In the genomic region with DNA sequence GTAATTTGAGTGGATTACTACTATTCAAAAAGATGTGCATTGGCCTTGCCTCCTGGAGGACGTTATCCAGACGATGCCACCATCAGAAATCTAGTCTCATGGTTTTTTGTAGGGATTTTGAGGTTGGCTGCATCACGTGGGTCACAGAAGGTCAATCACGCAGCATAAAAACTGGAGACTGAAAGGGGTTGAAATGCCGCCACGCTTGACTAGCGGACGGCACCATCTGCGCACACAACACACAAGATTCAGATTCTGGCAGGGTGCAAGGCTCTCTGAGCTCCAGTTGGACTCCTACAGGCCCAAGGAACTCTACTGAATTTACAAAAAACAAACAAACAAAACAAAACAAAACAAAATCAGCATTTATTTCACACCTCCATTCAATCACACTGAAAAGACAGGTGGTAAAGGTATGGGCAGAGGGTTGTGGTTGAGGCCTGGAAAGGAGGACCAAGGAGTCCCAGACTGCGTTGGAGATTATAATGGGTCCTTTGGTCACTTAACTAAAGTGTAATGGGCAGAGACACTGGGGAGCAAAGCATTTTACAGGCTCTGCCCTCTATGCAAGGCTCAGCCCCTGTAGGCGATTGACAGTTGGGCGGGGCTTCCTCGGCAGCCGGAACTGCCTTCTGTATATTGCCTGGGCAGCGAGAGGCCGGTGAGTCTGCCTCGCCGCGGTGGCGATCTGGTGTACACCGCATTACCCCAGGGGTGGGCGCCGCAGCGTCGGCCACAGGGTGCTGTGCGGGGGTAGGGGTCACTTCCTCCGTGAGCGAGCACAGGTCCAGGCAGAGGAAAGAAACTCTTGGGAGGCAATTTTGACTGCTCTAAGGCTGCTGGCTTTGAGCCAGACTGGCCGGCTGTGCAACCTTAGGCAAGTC, we compare ENCODE assay signal across 9 mouse cellular contexts. TPM values are rescaled to one million over a fixed set of nuclear protein-coding genes. Genes with fewer than 3 reads are reported as not detected.
DNase-seq lines count a peak whose midpoint lies in the region; ATAC-seq and TF ChIP-seq lines count a peak whose summit lies in the region.
"Had no signal": no experiment of that assay in that cellular context is flagged by ENCODE, and none has a peak within 500 bp of the region (broad histone marks: within the 10 kb centered on the region; RNA-seq: fewer than 3 reads in every experiment).

No protein-coding gene starts in this region.

- H3K4me3 ChIP-seq in forebrain, postnatal 0 days (ENCODE audit: low read depth, low read length), result peak overlapping the region; percentile 72
- peak overlapping the region; percentile 45 for H3K4me3 ChIP-seq in hindbrain, embryonic 12.5 days

- WGBS in forebrain, postnatal 0 days, result 8% methylated on average over 29 of the region's 29 CpGs
- WGBS in hindbrain, embryonic 12.5 days, result 16% methylated on average over 29 of the region's 29 CpGs

- H3K9ac ChIP-seq in forebrain, postnatal 0 days, result peak overlapping the region; percentile 97
- peak overlapping the region; percentile 84 for H3K9ac ChIP-seq in hindbrain, embryonic 12.5 days

- peak; percentile 40 for DNase-seq in T-cell, adult 2 months (ENCODE audit: low spot score)
- peak; percentile 81 for DNase-seq in cerebellum, adult 8-10 months
- peak; percentile 64 for DNase-seq in forebrain, postnatal 0 days
- peak; percentile 63 to 76 for DNase-seq in layer of hippocampus, postnatal 14 days (ENCODE audit: low spot score in 2 of 2)
- peak; percentile 81 for DNase-seq in lung, postnatal 14 days
- peak; percentile 78 to 82 for DNase-seq in right cerebral cortex, adult 2 months (ENCODE audit: low spot score in 2 of 2)
- DNase-seq in urinary bladder, adult 2 months (ENCODE audit: low spot score), result peak; percentile 68

- peaks cover 5% of the 10 kb centered on the region for H3K4me1 ChIP-seq in forebrain, postnatal 0 days (ENCODE audit: insufficient read depth)
- H3K4me1 ChIP-seq in hindbrain, embryonic 12.5 days, result peaks cover 29% of the 10 kb centered on the region

- no peaks in the 10 kb centered on the region for H3K27me3 ChIP-seq in forebrain, postnatal 0 days (ENCODE audit: insufficient read depth, low read length)
- H3K27me3 ChIP-seq in hindbrain, embryonic 12.5 days, result no peaks in the 10 kb centered on the region

- TF ChIP-seq CTCF in forebrain, postnatal 0 days (IDR thresholded peaks at IDR 0.05; ENCODE audit: low read depth), result no peak

- H3K36me3 ChIP-seq in forebrain, postnatal 0 days (ENCODE audit: insufficient read depth), result peaks cover 17% of the 10 kb centered on the region
- H3K36me3 ChIP-seq in hindbrain, embryonic 12.5 days, result peaks cover 25% of the 10 kb centered on the region

- peak overlapping the region; percentile 84 for H3K4me2 ChIP-seq in forebrain, postnatal 0 days (ENCODE audit: low read depth)
- peak overlapping the region; percentile 75 for H3K4me2 ChIP-seq in hindbrain, embryonic 12.5 days (replicated peaks)

- ATAC-seq in forebrain, postnatal 0 days, result no peak
- peak; percentile 34 for ATAC-seq in hindbrain, embryonic 12.5 days (ENCODE audit: low FRiP score)

- peak overlapping the region; percentile 98 for H3K27ac ChIP-seq in forebrain, postnatal 0 days (ENCODE audit: low read depth, low read length)
- peak overlapping the region; percentile 98 for H3K27ac ChIP-seq in hindbrain, embryonic 12.5 days

- no peaks in the 10 kb centered on the region for H3K9me3 ChIP-seq in forebrain, postnatal 0 days (ENCODE audit: low read length)
- H3K9me3 ChIP-seq in hindbrain, embryonic 12.5 days (replicated peaks), result no peaks in the 10 kb centered on the region

RNA-seq across cellular contexts. Expression of gene Gng3, which starts 1.2 kb away (rescaled TPM):
- 68.0 and 78.5 TPM in 2 replicates for total RNA-seq in forebrain, postnatal 0 days (2014; rRNA removed)
- polyA plus RNA-seq in forebrain, postnatal 0 days (2015; fragmentation: Nextera tagmentation; extraction: Ambion mirVana), result 594 and 622 TPM in 2 replicates
- polyA plus RNA-seq in hindbrain, embryonic 12.5 days (2016; fragmentation: Nextera tagmentation; extraction: Ambion mirVana), result 171 and 176 TPM in 2 replicates
- 100 to 1,000 TPM; 220 to 243 TPM for total RNA-seq in layer of hippocampus, postnatal 14 days (2021)
- polyA plus RNA-seq in urinary bladder, adult 2 months (2012; rRNA removed), result 0.29 and 0.44 TPM in 2 replicates

RNA-seq across cellular contexts. Expression of gene Bscl2, which starts 2.9 kb away (rescaled TPM):
- total RNA-seq in forebrain, postnatal 0 days (2014; rRNA removed), result 81.5 and 91.5 TPM in 2 replicates
- polyA plus RNA-seq in forebrain, postnatal 0 days (2015; fragmentation: Nextera tagmentation; extraction: Ambion mirVana), result 78.9 and 88.9 TPM in 2 replicates
- 65.8 and 66.1 TPM in 2 replicates for polyA plus RNA-seq in hindbrain, embryonic 12.5 days (2016; fragmentation: Nextera tagmentation; extraction: Ambion mirVana)
- 100 to 1,000 TPM in 1 of 2 experiments, 10 to 100 TPM in 1; 96.2 to 107 TPM for total RNA-seq in layer of hippocampus, postnatal 14 days (2021)
- polyA plus RNA-seq in urinary bladder, adult 2 months (2012; rRNA removed), result 66.7 and 71.0 TPM in 2 replicates

RNA-seq across cellular contexts. Expression of gene Lrrn4cl, which starts 10.4 kb away (rescaled TPM):
- 1.5 and 2.6 TPM in 2 replicates for total RNA-seq in forebrain, postnatal 0 days (2014; rRNA removed)
- 0.58 and 0.88 TPM in 2 replicates for polyA plus RNA-seq in forebrain, postnatal 0 days (2015; fragmentation: Nextera tagmentation; extraction: Ambion mirVana)
- 0.49 and 0.82 TPM in 2 replicates for polyA plus RNA-seq in hindbrain, embryonic 12.5 days (2016; fragmentation: Nextera tagmentation; extraction: Ambion mirVana)
- total RNA-seq in layer of hippocampus, postnatal 14 days (2021), result under 1 TPM; 0.30 to 0.55 TPM
- polyA plus RNA-seq in urinary bladder, adult 2 months (2012; rRNA removed), result 18.6 and 20.9 TPM in 2 replicates

RNA-seq across cellular contexts. Expression of gene AC129217.1, which starts 10.6 kb away (rescaled TPM):
- not detected in 2 replicates for total RNA-seq in forebrain, postnatal 0 days (2014; rRNA removed)
- not detected in 2 replicates for polyA plus RNA-seq in forebrain, postnatal 0 days (2015; fragmentation: Nextera tagmentation; extraction: Ambion mirVana)
- polyA plus RNA-seq in hindbrain, embryonic 12.5 days (2016; fragmentation: Nextera tagmentation; extraction: Ambion mirVana), result not detected in 2 replicates
- total RNA-seq in layer of hippocampus, postnatal 14 days (2021), result 1 to 10 TPM in 1 of 2 experiments, not detected in 1; 4.4 TPM
- polyA plus RNA-seq in urinary bladder, adult 2 months (2012; rRNA removed), result 0.40 and 1.5 TPM in 2 replicates
- polyA plus RNA-seq: frontal cortex, adult 2 months had no signal

RNA-seq across cellular contexts. Expression of gene Hnrnpul2, which starts 20.3 kb away (rescaled TPM):
- 28.2 and 38.3 TPM in 2 replicates for total RNA-seq in forebrain, postnatal 0 days (2014; rRNA removed)
- 3.9 and 5.3 TPM in 2 replicates for polyA plus RNA-seq in forebrain, postnatal 0 days (2015; fragmentation: Nextera tagmentation; extraction: Ambion mirVana)
- 6.2 and 6.8 TPM in 2 replicates for polyA plus RNA-seq in hindbrain, embryonic 12.5 days (2016; fragmentation: Nextera tagmentation; extraction: Ambion mirVana)
- total RNA-seq in layer of hippocampus, postnatal 14 days (2021), result 100 to 1,000 TPM in 1 of 2 experiments, 10 to 100 TPM in 1; 99.4 to 103 TPM
- 60.7 and 73.9 TPM in 2 replicates for polyA plus RNA-seq in urinary bladder, adult 2 months (2012; rRNA removed)

Comparison
In these comparisons a context has a peak if more than half of its experiments do, and no peak if none do; other contexts are left out.
1. RNA of gene Gng3, which starts 1.2 kb away (polyA plus RNA-seq): 594 to 622 TPM in forebrain, postnatal 0 days and 171 to 176 TPM in hindbrain, embryonic 12.5 days; 0.29 to 0.44 TPM in urinary bladder, adult 2 months; every median in the first group is over 100 times any median in the second.
2. RNA of gene Lrrn4cl, which starts 10.4 kb away (polyA plus RNA-seq): 18.6 to 20.9 TPM in urinary bladder, adult 2 months; 0.58 to 0.88 TPM in forebrain, postnatal 0 days and 0.49 to 0.82 TPM in hindbrain, embryonic 12.5 days; every median in the first group is over 10 times any median in the second.
3. Peak in every context shown above with its lines, with median percentiles within 50 percentile points of each other: DNase-seq.